Mouse (Mus musculus): ENCODE measurements around the gene Syt9.

The Syt9 gene

DNA sequence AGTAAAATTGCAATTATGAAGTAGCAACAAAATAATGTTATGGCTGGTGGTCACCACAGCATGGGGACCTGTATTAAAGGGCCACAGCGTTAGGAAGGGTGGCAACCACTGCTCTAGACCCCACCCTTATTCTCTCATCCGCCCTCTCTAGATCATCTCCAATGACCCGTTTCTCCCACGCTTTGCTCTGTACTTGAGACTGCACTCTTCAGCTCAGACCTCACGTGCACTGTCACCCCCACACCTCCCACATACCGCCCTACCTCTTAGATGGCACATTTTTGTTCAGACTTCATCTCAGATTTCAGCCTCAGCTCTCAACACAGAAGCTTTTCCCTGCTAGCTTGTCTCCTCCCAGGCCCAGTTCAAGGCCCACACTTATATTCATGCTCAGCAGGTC lies 150.9 kb downstream of the Syt9 start:
- in situ Hi-C loops (cut with MboI; ENCODE audit: low pct_unique_long_range_greater_than_20kb in 1 of 2, low sequenced_read_pairs in 2 of 2, unreplicated experiment in 1 of 2), result loop anchor here in 1 of 2 experiments (10.0 kb wide), 1 partner anchor 307 kb away; no protein-coding TSS in a partner anchor

DNA sequence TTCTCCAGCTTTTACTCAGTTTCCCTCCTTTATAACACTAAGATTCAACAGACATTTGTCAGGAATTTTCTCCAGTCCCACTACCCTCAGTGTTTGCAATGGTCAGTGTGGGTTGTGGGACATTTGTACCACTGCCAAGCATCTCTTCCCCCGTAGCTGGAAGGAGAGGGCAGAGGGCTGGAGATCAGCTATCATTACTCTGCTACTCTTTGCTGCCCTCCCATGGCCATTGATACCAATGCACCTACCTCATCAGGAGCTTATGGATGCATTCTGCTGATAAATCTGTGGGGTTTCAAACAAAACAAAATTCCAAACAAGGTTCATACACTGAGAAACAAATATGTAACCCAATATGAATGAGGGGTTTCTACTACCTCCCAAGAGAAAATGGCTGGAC lies 155.8 kb downstream of the Syt9 start:
- in situ Hi-C loops (cut with MboI; ENCODE audit: low pct_unique_long_range_greater_than_20kb in 1 of 2, low sequenced_read_pairs in 2 of 2, unreplicated experiment in 1 of 2), result loop anchor here in 1 of 2 experiments (10.0 kb wide), 1 partner anchor 311 kb away; no protein-coding TSS in a partner anchor

GRCm38 (mm10) chr7:107528169-107528772 lies 157.7 kb downstream of the Syt9 start:
- in situ Hi-C loops (cut with MboI; ENCODE audit: low pct_unique_long_range_greater_than_20kb in 1 of 2, low sequenced_read_pairs in 2 of 2, unreplicated experiment in 1 of 2), result loop anchor here in 1 of 2 experiments (10.0 kb wide), 1 partner anchor 313 kb away; no protein-coding TSS in a partner anchor

DNA sequence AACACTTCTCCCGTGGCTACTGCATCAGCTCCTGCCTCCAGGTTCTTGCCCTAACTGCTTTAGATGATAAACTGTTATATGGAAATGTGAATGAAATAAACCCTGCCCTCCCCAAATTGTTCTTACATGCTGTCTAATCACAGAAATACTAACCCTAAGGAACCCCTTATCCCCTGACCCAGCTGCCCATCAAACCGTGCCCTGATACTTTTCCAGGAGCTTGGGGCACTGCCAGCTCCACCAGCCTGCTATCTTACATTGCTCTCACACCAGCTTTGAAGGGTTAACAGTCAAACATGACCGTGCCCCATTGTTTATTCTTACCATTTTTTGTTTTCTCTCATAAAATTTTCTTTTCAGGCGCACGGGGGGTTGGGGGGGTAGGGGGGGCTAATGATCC lies 158.8 kb downstream of the Syt9 start:
- in situ Hi-C loops (cut with MboI; ENCODE audit: low pct_unique_long_range_greater_than_20kb in 1 of 2, low sequenced_read_pairs in 2 of 2, unreplicated experiment in 1 of 2), result loop anchor here in 1 of 2 experiments (10.0 kb wide), 1 partner anchor 315 kb away; no protein-coding TSS in a partner anchor

- in situ Hi-C loops (cut with MboI; ENCODE audit: low pct_unique_long_range_greater_than_20kb in 1 of 2, low sequenced_read_pairs in 2 of 2, unreplicated experiment in 1 of 2), result no loop called here
These were observed 164.8 kb downstream of the Syt9 start for GRCm38 (mm10) chr7:107535311-107535710.

DNA sequence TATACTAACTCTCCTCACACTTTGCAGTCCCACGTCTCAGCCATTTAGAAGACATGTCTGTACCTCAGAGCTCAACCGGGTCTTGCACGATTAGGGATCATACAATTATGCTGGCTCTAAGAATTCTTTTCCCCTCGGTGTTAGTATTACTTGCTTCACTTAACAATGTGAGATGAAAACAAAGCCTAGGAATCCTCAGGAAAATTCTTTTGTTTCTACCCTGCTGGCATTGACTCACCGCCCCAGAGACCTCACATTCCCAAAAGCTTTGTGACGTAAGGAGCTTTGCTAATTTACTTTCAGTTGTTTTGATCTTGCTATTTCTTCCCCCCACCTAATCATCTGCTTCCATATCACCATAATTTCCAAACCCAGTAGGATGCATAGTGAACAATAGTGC lies 166.0 kb downstream of the Syt9 start:
- in situ Hi-C loops (cut with MboI; ENCODE audit: low pct_unique_long_range_greater_than_20kb in 1 of 2, low sequenced_read_pairs in 2 of 2, unreplicated experiment in 1 of 2), result no loop called here

DNA sequence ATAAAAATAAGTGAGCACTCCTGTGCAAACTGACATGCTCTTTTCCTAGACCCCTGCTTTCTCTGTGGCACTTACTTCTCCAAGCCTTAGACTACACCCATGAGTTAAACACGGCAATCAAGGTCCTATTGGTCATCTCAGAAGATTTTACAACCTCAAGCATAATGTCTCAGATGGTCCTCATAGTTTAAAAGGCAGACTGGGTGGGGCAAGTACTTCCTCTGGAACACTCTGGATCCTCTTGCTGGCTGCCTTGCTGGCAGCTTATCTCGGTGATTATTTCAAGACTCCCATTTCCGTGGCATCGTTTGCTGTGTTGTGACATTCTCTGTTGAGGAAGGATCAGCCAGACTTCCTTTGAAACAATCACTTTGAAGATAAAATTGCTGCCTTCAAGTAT lies 169.5 kb downstream of the Syt9 start:
- in situ Hi-C loops (cut with MboI; ENCODE audit: low pct_unique_long_range_greater_than_20kb in 1 of 2, low sequenced_read_pairs in 2 of 2, unreplicated experiment in 1 of 2), result no loop called here

GRCm38 (mm10) chr7:107545011-107545410 lies 174.5 kb downstream of the Syt9 start:
- in situ Hi-C loops (cut with MboI; ENCODE audit: low pct_unique_long_range_greater_than_20kb in 1 of 2, low sequenced_read_pairs in 2 of 2, unreplicated experiment in 1 of 2), result no loop called here

- in situ Hi-C loops (cut with MboI; ENCODE audit: low pct_unique_long_range_greater_than_20kb in 1 of 2, low sequenced_read_pairs in 2 of 2, unreplicated experiment in 1 of 2), result no loop called here
These were observed 177.3 kb downstream of the Syt9 start for GRCm38 (mm10) chr7:107547872-107548271.

GRCm38 (mm10) chr7:107553461-107553860 lies 182.9 kb downstream of the Syt9 start:
- in situ Hi-C loops (cut with MboI; ENCODE audit: low pct_unique_long_range_greater_than_20kb in 1 of 2, low sequenced_read_pairs in 2 of 2, unreplicated experiment in 1 of 2), result loop anchor here in 1 of 2 experiments (25.0 kb wide), 1 partner anchor 341 kb away; the partner anchor contains the start of gene Rbmxl2

- in situ Hi-C loops (cut with MboI; ENCODE audit: low pct_unique_long_range_greater_than_20kb in 1 of 2, low sequenced_read_pairs in 2 of 2, unreplicated experiment in 1 of 2), result loop anchor here in 1 of 2 experiments (25.0 kb wide), 1 partner anchor 344 kb away; the partner anchor contains the start of gene Rbmxl2
These were observed 185.4 kb downstream of the Syt9 start for GRCm38 (mm10) chr7:107555906-107556305.

DNA sequence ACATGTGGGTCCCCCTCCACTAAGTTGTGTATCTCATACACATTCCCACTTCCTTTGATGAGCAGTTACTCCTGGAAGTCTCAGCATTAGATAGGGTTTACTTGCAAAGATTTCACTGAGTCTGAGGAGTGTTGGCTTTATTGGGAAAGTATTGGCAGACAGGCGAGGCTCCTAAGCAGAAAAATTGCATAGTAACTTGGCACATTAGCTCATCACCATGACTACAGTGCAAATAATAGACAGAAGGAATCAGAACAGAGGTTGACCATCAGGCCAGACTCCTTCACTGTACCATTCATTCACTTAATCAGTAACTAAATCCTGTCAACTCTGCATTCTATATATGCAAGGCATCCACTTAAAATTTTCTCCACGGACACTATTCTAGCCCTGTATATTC lies 190.1 kb downstream of the Syt9 start:
- in situ Hi-C loops (cut with MboI; ENCODE audit: low pct_unique_long_range_greater_than_20kb in 1 of 2, low sequenced_read_pairs in 2 of 2, unreplicated experiment in 1 of 2), result loop anchor here (10.0 to 25.0 kb wide), 2 partner anchors 346 to 348 kb away; partner anchors contain the start of gene Rbmxl2 (in 1 of the 2)

GRCm38 (mm10) chr7:107561584-107561983 lies 191.1 kb downstream of the Syt9 start:
- in situ Hi-C loops (cut with MboI; ENCODE audit: low pct_unique_long_range_greater_than_20kb in 1 of 2, low sequenced_read_pairs in 2 of 2, unreplicated experiment in 1 of 2), result loop anchor here (10.0 to 25.0 kb wide), 2 partner anchors 347 to 349 kb away; partner anchors contain the start of gene Rbmxl2 (in 1 of the 2)

DNA sequence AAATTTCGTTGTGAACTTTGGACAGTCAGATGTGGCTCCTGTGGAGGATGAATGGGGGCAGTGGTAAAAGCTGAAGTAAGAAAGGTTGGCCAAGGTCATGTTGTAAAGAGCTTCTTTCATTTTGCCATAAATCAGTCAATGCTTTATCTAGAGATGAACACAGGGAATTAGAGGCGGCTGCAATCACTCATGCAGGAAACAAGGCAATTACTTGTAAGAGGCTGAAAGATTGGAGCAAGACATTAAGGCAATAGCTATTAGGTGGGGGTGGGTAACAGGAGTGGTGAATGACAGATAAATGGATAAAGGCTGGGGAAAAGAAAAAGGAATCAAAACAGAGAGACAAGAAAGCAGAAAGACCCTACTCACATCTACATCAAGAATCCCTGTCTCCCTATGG lies 193.2 kb downstream of the Syt9 start:
- in situ Hi-C loops (cut with MboI; ENCODE audit: low pct_unique_long_range_greater_than_20kb in 1 of 2, low sequenced_read_pairs in 2 of 2, unreplicated experiment in 1 of 2), result loop anchor here (10.0 to 25.0 kb wide), 2 partner anchors 349 to 351 kb away; partner anchors contain the start of gene Rbmxl2 (in 1 of the 2)

DNA sequence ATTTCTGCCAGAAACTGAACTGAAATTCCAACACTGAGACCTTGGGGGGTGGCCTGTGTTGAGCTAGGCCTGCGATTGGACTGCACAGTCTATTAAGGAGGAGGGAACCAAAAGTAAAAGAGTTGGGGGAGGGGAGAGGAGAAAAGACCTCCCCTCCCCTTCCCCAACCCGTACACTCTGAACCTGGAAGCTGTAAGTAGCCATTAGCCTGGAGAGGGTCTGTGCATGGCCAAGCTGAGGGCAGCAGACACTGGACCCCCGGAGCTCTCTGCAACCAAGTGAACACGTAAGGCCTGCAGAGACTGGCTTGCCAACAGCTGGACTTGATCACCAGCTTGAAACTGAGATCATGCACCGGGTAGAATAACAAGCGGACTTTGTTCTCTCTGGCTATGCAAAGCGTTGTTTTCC lies 196.7 kb downstream of the Syt9 start, which contains the start of gene Olfml1:
Olfml1 (plus strand) TSS at position 186 of the 411 bp plus-strand sequence.
- in situ Hi-C loops (cut with MboI; ENCODE audit: low pct_unique_long_range_greater_than_20kb in 1 of 2, low sequenced_read_pairs in 2 of 2, unreplicated experiment in 1 of 2), result loop anchor here (10.0 to 25.0 kb wide), 2 partner anchors 352 to 355 kb away; partner anchors contain the start of gene Rbmxl2 (in 1 of the 2)

DNA sequence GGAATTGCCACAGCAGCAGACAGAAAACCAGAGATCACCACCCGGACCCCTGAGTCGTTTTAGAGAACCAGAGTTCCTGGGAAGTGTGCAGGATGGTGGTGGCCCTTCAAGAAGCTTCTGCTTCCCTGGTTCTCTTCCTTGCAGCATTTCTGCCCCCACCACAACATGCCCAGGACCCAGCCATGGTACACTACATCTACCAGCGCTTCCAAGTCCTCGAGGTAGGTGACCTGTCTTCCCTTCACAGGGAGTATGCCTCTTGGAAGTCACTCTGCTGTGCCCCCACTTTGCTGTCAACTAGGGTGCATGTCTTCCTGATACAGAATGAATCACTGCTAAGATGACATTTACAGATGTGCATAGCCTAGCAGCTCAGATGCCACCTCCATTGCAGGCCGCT lies 197.1 kb downstream of the Syt9 start:
- in situ Hi-C loops (cut with MboI; ENCODE audit: low pct_unique_long_range_greater_than_20kb in 1 of 2, low sequenced_read_pairs in 2 of 2, unreplicated experiment in 1 of 2), result loop anchor here (10.0 to 25.0 kb wide), 2 partner anchors 353 to 355 kb away; partner anchors contain the start of gene Rbmxl2 (in 1 of the 2)

DNA sequence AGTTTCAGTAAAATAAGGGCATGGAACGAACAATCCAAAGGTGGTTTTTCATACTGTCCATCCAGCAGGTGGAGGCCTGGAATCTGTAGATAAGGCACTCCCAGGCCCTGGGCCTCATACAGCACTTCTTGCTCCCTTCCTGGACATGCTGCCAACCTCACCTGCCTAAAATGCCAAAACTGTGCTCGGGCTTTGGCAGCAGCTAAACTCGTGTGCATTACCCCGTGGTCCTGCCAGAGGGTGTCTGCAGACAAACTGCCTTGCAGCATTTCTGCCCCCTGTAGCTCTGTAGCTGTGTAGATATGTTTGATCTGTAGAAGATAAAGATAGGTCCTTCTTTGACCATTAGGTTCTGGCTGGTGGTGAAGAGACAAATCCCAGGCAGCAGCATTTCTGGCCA lies 198.4 kb downstream of the Syt9 start:
- in situ Hi-C loops (cut with MboI; ENCODE audit: low pct_unique_long_range_greater_than_20kb in 1 of 2, low sequenced_read_pairs in 2 of 2, unreplicated experiment in 1 of 2), result loop anchor here (10.0 to 25.0 kb wide), 2 partner anchors 354 to 357 kb away; partner anchors contain the start of gene Rbmxl2 (in 1 of the 2)

DNA sequence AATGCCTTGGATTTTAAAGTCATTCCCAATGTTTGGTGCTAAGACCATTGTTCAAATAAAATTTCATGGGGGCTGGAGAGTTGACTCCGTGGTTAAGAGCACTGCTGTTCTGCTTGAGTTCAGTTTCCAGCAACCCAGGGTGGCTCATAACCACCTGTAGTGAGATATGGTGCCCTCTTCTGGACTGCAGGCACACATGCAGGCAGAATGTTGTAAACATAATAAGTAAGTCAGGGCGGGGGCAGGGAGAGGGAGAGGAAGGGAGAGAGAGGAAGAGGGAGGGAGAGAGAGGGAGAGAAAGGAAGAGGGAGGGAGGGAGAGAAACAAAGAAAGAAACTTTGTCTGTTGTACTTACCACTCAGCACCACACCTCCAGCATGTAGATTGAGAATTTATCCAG lies 203.3 kb downstream of the Syt9 start:
- in situ Hi-C loops (cut with MboI; ENCODE audit: low pct_unique_long_range_greater_than_20kb in 1 of 2, low sequenced_read_pairs in 2 of 2, unreplicated experiment in 1 of 2), result loop anchor here in 1 of 2 experiments (25.0 kb wide), 1 partner anchor 362 kb away; the partner anchor contains the start of gene Rbmxl2

DNA sequence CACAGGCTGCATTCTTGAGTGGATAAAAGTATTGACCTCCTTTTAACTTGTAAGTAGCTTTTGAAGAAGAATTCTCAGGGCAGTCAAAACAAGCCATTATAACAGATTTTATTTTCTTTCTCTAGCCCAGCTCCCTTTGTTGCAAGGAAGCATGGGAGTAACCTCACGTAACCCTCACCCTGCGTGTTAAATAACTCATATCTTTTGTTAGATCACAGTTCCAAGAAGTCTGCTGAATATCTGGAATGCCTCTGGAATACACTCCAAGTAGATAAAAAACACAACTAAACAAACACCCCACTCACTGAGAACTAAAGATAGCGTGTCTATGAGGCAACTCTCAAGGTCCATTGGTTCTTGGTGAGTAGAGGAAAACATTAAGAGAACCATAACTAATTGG lies 203.7 kb downstream of the Syt9 start:
- in situ Hi-C loops (cut with MboI; ENCODE audit: low pct_unique_long_range_greater_than_20kb in 1 of 2, low sequenced_read_pairs in 2 of 2, unreplicated experiment in 1 of 2), result loop anchor here in 1 of 2 experiments (25.0 kb wide), 1 partner anchor 362 kb away; the partner anchor contains the start of gene Rbmxl2

Measured in mouse embryonic stem cell (cell line).